Mouse (Mus musculus): Measurements from ENCODE around the gene Rbm6.

Rbm6 gene

DNA sequence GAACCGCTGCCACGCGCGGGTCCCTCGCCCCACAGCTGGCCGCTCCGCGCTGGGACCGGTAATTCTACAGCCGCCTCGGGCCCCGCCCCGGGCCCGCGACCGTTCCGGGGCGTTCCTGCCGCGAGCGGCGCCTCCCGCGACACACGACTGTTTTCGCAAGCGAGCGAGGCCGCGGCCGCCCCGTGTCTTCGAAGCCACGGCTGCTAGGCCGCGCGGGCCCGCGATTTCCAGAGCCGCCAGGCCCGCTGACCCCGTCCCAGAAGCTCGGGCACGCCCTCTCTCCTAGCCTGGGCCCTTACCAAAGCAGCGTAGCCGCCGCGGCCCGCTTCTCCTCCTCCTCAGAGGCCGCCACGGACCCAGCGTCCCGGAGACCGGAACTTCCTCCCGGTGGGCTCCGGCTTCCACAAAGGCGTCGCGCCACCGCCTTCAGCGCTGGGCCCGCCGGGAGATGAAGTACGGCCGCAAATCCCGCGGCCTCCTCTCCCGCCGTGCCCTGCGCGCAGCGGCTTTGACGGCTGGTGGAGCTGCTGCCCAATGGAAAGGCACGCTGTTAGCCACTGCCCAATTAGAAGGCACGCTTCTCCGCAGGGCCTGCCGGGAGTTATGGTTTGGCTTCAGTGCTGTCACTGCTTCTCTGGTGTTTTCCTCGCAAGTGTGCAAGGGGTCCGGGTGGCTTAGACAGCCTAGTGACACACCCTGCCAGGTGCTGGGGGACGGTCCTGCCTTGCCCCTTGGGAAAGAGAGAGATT lies 513 bp downstream of the Rbm6 start:
- peak; percentile 95 to 96 for DNase-seq

DNA sequence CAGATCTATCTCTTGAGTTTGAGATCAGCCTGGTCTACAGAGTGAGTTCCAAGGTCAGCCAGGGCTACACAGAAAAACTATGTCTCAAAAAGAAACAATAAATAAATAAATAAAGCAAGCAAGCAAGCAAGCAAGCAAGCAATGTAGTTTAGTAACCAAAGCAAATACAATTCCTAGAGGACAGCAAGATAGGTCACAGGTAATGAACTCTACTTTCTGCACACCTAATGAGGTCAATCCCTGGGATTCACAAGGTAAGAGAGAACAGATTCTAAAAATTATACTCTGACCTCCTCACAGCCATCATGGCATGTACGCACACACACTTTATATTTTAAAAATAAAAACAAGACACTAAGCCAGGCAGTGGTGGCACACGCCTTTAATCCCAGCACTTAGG lies 7.0 kb downstream of the Rbm6 start:
- no peak for DNase-seq

DNA sequence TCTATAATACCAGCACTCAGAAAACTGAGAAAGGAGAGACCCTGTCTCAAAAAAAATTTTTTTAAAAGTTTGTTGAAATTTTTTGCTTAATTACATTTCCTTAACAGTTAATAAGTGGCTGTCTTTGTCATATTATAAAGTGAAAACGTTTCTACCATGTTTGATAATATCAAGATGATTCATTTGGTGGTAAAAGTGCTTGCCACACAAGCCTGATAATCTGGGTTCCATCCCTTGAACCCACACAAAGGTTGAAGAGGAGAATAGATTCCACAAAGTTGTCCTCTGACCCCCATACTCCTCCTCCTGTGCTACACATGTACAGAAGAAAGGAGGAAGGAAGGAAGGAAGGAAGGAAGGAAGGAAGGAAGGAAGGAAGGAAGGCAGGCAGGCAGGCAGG lies 8.5 kb downstream of the Rbm6 start:
- DNase-seq: no peak

DNA sequence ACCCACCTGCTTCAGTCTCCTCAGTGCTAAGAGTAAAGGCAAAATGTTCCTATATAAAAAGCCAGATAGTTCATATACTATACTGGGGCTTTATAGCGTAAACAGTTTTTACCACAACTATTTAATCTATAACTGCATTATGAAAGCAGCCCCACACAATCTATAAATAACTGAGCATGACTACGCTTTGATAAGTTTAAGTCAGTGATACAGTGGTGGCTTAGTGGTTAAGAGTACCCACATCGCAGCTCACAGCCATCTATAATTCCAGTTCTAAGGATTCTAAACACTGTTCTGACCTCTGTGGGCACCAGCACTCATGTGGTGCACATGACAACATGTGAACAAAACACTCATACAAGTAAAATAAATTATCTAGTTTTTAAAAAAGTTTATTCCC lies 14.7 kb downstream of the Rbm6 start:
- DNase-seq: no peak

DNA sequence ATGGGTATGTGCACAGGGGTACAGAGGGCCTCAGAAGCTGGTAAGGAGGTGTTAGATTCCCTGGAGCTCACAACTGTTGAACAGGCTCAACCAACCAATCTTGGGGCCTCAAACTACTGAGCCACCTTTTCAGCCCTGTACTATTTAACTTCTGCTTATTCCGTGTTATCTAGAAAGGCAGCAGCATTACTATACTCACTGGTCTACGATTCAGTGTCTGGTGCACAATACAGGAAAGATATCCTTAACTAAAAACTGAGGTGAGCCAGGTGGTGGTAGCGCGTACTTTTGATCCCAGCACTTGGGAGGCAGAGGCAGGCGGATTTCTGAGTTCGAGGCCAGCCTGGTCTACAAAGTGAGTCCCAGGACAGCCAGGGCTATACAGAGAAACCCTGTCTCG lies 24.1 kb downstream of the Rbm6 start:
- DNase-seq: no peak

DNA sequence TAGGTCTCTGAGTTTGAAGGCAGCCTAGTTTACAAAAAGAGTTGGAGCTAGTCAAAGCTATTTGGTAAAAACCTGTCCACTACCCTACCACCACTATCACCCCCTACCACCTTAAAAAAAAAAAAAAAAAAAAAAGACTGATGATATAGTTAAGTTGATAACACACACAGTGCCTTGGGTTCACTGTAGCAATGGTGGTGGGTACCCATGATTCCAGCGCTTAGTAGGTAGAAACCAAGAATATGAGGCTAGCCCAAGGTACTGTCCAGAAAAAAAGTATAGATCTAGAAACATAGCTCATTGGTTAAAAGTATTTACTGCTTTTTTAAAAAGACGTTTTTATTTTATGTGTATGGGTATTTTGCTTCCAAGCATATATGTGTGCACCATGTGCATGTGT lies 30.3 kb downstream of the Rbm6 start:
- DNase-seq: no peak

DNA sequence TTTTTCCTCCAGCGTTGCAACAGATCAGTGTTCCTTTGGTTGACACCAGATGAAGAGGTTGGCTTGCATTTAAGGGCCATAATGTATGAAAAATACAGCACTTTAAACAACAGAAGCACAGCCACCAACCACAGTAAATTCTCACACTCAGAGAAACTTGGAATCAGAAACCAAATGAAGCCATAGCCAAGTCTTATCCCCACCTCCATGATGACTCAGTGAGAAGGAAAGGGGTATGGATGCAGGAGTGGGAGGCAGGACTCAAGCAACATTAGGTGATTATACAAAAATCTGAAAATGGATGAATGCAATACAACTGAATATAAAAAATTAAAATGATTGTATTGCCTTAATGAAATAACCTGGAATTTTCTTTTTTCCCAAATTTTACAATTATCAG lies 34.2 kb downstream of the Rbm6 start:
- no peak for DNase-seq

DNA sequence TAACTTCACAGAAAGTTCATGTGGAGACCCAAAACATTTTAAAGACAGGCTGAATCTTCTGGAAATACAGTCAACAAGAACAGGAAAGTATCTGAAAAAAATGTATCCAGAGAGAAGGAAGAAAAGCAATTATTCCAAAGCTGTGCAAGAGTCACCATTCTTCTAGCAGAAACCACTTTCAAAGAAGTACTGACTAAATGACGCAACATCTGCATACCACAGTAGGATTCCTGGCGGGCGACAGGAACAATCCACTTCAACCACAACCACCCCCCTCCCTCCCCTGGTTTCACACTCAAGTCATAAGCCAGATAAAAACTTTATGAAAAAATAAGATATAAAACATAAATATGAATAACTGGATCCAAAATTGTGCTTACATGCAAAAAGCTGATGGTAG lies 39.2 kb downstream of the Rbm6 start:
- DNase-seq: no peak

DNA sequence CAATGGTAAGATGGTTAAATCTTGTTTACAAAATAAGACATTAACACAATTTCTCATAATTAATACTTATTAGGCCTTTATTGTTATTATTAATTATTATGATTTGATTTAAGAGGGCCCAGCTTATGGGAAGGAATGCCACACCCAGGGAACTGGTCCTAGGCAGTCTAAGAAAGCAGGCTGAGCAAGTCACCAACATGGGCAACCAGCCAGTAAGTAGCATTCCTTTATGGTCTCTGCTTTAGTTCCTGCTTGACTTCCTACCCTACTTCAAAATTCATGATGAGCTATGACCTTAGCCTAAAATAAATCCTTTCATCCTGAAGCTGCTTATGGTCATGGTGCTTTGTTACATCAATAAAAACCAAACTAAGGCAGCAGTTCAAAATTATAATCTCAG lies 41.3 kb downstream of the Rbm6 start:
- DNase-seq: no peak

DNA sequence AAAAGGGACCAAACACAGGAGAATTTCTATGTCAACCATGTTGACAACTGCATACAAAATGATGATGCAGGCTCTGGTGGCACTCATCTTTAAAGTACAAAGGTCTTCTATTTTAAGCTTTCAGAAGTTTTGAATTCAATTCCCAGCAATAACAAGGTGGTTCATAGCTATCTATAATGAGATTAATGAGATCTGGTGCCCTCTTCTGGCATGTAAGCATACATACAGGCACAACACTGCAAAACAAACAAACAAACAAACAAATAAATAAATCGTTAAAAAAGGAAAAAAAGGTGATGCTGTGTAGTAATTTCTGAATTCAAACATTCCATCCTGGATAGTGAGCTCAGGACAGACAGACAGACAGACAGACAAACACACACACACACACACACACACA lies 60.9 kb downstream of the Rbm6 start:
- DNase-seq: no peak

DNA sequence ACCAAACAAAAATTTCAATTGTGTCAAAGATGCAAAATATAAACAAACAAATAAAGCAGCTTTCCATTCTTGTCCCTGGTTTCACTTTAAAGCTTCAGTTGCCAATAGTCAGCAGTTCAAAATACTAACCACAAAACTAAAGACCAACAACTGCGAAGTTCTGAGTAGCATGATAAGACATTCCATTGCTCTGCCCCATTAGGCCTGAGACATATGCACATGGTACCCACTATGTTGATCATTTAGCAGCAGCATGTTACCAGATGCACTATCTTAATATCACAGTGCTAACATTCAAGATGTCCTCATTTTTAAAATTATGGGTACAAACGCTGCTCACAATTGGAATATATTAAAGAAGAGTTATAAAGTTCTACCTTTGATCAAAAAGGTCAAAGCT lies 62.1 kb downstream of the Rbm6 start:
- DNase-seq: no peak

DNA sequence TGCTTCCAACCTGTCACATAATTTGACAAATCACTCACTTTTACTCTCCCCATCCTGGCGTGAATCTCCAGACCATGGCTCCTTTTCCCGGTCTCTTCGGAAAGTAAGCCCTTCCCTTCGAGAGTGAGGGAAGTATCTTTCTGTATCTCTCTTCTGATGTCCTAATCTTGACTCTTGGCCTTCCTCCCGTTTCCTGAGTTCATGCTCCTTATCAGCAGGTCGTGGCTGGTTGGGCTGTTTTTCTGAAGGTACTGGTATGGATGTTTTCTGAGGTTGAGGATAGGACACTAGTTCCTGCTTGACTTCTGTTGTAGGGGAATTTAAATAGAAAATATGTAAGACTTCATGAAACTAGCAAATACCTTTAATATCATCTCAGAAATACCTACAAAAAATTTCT lies 81.3 kb downstream of the Rbm6 start:
- no peak for DNase-seq

DNA sequence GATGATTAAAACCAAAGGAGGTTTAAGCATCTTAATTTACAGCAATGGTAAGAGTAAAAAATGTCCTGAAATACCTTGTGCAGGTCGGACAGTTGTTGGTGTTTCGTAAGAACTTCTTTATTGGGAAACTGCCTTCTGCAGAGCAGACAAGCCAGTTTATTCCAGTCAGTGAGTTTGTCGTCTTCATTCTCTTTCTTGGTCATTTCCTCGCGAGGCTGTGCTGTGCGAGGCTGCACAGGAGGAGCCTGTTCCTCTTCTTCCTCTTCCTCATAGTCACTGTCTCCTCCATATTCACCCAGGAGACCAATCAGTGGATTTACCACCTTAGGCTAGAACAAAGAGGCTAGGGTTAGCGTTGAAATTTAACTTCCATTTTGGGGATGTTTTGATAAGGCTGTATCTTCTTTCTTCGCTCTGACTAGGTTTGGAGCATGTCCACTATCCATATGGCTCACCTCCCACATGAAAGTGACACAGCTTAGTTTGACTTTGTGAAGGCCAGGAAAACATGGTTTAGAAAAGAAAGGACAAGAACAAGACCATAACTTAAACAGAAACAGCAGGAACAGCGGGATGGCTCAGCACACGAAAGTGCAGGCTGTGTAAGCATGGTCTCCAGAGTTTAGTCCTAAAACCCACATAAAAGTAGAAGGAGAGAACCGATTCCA lies 90.4 kb downstream of the Rbm6 start:
- DNase-seq: no peak

DNA sequence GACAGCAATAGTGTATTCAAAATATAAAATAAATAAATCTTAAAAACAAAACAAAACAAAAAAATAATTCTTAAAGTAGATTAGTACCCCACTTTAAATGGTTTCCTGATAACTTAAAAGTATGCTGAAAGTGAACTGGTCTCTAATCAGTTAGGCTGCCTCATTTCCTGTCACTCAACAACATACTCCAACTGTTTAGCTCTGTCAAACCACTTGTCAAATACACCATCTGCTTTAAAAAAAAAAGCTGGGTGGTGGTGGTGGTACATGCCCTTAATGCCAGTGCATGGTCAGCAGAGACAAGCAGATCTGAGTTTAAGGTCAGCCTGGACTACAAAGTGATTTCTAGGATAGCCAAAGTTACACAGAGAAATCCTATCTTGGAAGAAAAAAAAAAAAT lies 96.2 kb downstream of the Rbm6 start:
- no peak for DNase-seq

DNA sequence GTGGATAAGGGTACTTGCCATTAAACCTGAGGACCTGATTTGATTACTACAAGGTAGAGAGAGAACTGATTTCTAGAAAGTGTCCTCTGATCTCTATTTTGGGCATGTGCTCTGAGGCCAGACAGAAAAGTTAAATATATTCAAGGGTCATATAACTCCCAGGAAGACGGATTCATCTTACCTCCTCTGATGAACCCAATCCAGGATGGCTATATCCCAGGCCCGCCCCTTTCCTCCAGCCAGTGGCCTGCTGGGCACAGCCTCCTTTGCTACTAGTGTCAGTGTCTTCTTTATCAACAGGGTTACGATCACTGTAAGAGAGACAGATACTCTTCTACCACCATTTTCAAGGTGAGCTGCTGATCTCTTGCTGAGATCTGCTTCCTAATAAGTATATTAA lies 98.6 kb downstream of the Rbm6 start:
- no peak for DNase-seq

DNA sequence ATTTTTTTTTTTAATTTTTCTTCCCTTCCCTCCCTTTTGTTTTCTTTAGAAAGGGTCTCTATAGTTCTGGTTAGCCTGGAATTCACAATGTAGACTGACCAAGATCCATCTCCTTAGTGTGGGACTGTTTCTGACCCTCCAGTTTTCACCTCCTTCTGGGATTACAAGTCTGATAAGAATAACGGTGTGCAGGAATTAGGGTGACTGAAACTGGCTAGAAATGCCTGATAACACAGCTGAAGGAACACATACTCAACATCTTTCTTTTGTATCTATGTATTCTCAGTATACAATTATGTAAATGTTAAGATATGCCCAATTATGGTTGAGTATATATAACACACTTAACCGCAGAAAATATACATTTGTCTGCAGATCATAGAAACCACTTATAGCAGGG lies 101.3 kb downstream of the Rbm6 start:
- no peak for DNase-seq

DNA sequence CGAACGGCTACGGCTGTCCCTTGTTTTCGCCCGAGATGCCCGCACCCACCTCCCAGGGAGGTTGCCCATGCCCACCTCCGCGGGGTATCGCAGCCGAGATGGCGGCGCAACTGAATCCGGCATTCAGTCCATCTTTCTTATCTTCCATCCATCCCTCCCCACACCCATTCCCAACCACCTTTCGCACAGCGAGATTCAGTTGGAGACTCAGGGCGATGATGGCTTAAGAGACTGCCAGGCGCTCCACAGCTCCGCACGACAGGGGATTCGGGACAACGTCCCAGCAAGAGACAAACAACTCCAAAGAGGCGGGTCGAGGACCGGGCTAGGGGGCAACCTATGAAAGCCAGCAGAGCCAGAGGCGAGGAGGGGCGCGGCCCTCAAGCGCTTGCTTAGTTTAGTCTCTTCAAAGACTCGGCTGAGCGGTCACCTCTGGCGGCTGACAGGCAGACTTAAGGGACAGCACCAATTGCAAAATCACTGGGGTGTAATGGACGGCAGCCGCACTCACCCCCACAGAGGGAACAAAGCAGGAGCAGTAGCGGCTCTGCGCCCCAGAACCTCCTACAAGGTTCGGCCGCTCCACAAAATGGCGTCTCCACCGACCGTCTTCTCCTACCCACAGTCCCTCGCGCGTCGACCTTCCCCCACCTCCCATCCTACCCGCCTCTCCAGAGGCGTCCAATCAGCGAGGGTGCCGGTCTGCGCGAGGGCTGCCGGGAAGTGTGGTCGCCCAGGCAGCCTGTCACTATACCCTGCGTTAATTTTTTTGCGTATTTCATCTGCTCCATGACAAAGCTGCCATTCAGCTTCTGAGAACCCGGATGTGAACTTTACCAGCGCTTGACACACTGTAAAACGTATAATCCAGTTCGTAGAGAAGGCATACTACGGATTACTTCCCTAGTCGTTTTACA lies 102.4 kb downstream of the Rbm6 start, which contains the start of gene Rbm5:
Rbm5 (minus strand) TSS at position 623 of the 917 bp plus-strand sequence.
- peak; percentile 92 to 95 for DNase-seq

DNA sequence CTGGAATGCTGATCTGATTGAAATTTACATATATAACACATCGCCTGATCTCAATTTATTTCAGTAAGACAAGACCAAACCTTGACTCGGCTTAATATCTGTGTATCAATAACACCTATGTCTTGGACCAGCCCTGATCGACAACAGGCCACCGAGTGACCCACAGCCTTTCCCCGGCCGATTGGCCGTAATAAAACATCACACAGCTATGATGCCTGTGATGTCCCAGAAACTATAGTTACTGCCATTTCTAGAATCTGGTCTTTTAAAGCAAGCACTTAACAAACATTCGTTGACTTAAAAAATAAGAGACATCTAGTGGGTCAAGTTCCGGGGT lies 103.0 kb downstream of the Rbm6 start:
- no peak for DNase-seq

DNA sequence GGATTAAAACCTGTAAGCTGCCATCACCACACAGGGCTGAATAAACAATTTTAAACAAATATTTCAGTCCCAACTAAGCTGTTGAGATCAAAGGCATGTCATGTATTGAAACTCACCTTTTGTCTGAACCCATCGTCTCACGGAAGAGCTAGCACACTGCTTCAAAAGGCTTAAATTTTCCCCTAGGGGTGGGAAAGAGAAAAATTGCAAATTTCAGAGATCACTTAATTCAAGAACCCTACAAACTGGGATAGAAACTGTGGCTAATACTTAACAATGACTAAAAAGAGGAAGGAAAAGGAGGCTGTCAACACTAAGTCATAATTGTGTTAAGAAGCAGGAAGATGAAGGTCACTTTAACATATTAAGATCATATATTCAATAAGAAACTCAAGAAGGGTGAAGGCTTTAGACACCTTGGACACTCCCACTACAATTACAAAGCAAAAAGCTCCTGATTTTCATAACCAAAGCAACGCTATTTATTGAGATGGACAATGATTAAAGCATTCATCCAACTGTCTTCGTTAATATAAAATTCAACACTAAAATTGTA lies 103.5 kb downstream of the Rbm6 start:
- DNase-seq: no peak

DNA sequence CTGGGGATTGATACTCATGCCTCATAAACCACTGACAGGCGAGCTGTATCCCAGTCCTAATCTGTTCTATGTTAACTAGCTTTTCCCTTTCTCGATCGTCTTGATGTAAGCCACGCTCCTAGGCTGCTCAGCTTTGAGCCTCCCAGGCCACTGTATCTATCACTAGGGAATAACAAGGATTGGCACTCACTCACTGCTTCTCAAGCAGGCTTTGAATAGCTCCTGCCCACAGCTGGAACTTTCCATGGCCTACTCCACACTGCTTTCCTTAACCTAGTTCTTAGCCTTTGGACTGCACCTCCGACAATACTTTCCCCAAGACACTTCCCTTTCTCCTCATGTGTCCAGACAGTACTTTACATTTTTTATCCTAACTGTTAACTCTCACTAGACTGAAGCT lies 104.2 kb downstream of the Rbm6 start:
- DNase-seq: peak in 1 of 2 experiments; percentile 7

DNA sequence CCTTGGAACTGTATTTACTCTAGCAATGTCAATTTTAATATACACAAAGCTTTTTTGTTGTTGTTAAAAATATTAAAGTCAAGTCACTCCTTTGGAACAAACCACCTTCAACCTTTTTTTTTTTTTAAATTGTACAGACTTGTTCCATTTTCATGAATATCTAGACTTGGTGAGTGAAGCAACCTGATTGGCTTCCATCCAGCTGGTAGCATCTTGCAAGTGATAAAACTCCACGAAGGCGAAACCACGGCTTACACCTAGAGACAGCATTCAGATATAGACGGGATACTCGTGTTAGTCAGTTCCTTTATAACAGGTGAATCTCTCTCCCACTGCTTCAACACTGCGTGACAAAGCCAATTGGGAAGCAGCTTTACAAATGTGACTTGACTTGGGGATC lies 113.4 kb downstream of the Rbm6 start:
- no peak for DNase-seq

DNA sequence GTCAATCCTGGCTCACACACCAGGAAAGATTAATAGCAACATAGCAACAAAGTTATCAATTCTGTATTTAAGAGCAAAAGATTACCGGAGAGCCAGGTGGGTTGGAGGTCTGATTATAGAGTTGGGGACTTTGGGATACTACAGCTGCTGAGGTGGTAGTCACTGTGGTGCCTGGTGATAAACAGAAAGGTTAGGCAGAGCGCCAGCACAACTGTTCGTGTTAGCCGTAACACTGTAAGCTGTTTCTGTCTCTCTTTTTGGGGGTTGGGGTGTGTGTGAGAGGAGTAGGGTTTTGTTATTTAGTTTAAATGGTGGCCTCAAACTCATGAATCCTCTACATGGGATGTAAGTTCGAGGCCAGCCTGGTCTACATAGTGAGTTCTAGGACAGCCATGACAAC lies 122.7 kb downstream of the Rbm6 start:
- DNase-seq: no peak

DNA sequence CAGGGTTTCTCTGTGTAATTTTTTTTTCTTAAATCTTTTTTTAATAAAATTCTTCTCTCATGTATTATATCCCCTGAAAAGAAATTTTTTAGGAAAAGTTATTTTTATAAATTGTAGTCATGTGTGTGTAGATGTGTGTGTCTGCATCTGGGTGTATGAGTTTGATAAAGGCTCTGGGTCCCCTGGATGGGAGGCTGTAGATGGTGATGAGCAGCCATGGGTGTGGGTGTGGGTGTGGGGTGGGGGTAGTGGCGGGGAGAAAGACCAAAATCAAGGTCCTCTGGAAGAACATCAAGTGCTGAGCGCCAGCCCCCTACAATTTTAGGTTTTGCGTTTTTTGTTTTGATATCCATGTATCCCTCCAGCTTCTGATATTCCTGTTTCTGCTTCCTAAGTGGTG lies 125.0 kb downstream of the Rbm6 start:
- no peak for DNase-seq

DNA sequence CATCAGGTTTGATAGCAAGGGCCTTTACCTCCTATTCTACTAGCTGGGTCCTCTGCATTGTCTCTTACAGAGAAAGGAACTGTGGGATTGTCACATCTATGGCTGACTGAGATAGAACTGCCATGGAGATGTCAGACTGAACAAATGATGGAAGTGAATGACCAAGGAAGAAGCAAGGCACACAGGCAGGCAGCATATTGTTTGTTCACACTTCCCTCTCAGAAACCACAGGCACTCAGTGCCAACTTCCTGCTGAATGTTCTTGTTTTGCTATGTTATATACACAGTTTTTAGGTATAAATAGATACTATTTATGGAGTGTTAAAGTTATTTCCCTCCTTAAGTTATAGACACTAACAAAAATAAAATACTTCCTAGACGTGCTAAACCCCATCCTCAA lies 125.7 kb downstream of the Rbm6 start:
- no peak for DNase-seq
